Mouse (Mus musculus): Measurements from ENCODE around the gene Gins2.

Gene Gins2

GRCm38 (mm10) chr8:120550937-120551676 is 38.0 kb downstream of the Gins2 start:
- in situ Hi-C loops (cut with MboI, MseI), result loop anchor here in 1 of 2 experiments (25.0 kb wide), 1 partner anchor 989 kb away; the partner anchor contains the start of gene Mbtps1

GRCm38 (mm10) chr8:120550430-120550829 is 38.7 kb downstream of the Gins2 start:
- in situ Hi-C loops (cut with MboI, MseI), result loop anchor here in 1 of 2 experiments (25.0 kb wide), 1 partner anchor 988 kb away; the partner anchor contains the start of gene Mbtps1

DNA sequence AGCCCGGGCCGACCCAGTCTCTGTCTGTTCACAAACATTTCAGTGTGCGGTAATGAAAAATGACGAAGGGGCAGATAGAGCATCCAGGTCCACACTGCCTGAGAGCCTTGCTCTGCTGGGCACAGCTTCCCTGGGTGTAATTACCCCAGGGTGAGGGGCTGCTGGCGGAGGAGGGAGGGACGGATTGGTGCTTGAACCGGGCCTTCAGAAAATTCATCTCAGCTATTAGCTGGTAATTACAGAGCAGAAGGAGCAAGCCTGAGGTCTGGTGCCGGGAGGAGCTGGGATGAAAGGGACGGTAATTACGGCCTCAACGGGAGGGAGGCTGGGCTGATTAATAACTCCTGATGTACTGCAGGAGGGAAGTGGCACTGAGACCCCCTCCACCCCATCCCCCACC is 39.2 kb downstream of the Gins2 start:
- in situ Hi-C loops (cut with MboI, MseI), result loop anchor here in 1 of 2 experiments (25.0 kb wide), 1 partner anchor 988 kb away; the partner anchor contains the start of gene Mbtps1

- in situ Hi-C loops (cut with MboI, MseI), result no loop called here
These were observed 39.7 kb downstream of the Gins2 start for GRCm38 (mm10) chr8:120549321-120549921.

GRCm38 (mm10) chr8:120548313-120548761 is 40.8 kb downstream of the Gins2 start:
- in situ Hi-C loops (cut with MboI, MseI), result no loop called here

DNA sequence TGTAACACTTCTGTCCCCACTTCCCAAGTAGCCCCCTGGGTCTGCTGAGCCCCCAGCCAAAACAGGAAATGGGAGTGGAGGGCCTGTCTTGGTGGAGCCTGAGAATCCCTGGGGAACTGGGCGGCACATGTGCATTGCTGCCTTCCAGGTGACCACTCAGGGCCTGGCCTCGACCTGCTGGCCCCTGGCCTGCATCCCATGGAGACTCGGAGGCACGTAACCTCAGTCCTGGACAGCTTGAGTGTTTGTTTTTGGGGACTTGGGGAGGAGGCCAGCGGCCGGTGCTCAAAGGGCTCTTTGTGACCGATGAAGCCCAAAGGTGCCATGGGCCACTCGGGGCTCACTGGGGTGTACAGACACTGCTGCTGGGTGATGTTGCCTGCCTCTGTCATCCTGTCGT is 41.5 kb downstream of the Gins2 start:
- in situ Hi-C loops (cut with MboI, MseI), result no loop called here

DNA sequence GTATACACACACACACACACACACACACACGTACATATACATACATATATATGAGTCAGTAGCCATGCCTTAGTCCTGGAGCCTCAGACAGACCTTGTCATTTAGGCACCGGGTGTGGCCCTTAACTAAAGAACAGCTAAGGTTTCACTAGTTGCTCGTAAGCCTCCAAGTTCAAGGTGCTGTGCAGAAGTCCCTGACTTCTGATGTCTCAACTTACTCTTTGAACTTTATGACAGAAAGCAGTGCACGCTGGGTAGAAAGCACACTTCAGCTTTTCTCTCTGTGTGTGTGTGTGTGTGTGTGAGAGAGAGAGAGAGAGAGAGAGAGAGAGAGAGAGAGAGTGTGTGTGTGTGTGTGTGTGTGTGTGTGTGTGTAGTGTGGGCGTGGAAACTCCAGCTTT is 44.9 kb downstream of the Gins2 start:
- in situ Hi-C loops (cut with MboI, MseI), result no loop called here

DNA sequence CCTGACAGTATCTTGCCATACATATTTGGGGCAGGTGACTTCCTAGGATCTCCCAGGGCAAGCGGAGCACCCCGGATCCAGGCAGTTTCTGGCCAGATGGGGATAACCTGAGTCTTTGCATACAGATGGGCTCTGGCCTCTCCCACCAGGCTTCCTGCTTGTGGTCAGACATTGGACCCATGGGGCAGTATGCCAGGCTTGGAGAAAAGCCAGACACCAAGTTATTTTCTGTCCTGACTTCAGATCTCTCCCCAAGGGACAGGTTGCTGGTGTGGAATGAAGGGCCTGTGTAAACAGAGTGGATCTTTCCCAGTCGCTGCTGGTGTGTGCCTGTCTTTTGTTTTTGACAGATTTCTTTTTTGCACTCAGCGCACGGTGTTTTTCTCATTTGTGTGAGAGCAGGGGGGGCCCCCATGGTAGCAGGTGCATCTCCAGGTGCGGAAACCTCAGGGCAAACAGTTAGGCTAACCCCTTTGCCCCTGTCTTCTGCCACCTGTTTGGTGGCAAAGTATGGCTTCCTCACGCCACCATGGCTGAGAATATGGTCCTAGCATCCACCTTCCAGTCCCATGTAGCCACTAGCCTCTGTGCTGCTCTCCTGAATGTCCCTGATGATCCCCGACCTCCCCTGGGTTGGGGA is 45.6 kb downstream of the Gins2 start:
- in situ Hi-C loops (cut with MboI, MseI), result no loop called here

DNA sequence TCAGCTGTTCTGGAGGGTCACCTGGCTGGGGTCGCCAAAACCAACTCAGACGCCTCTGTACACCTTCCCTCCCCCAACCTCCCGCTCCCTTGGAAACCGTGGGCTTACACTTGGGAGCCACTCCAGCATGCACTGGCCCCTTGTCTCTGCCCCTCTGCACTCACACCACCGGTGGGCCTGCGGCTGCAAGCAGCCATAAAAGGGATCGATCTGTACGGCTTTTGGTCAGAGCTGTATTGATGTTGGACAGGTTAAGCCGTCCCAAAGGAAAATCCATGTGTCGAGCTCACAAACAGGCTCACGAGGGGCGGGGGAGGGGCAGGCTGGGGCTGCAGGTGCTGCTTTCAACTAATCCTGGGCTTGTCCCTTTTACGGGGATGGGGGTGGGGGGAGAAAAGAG is 46.1 kb downstream of the Gins2 start:
- in situ Hi-C loops (cut with MboI, MseI), result no loop called here

- in situ Hi-C loops (cut with MboI, MseI), result no loop called here
These were observed 49.1 kb downstream of the Gins2 start for GRCm38 (mm10) chr8:120539775-120540625.

GRCm38 (mm10) chr8:120539381-120539774 is 49.7 kb downstream of the Gins2 start:
- in situ Hi-C loops (cut with MboI, MseI), result no loop called here

GRCm38 (mm10) chr8:120538397-120539240 is 50.5 kb downstream of the Gins2 start:
- in situ Hi-C loops (cut with MboI, MseI), result no loop called here

DNA sequence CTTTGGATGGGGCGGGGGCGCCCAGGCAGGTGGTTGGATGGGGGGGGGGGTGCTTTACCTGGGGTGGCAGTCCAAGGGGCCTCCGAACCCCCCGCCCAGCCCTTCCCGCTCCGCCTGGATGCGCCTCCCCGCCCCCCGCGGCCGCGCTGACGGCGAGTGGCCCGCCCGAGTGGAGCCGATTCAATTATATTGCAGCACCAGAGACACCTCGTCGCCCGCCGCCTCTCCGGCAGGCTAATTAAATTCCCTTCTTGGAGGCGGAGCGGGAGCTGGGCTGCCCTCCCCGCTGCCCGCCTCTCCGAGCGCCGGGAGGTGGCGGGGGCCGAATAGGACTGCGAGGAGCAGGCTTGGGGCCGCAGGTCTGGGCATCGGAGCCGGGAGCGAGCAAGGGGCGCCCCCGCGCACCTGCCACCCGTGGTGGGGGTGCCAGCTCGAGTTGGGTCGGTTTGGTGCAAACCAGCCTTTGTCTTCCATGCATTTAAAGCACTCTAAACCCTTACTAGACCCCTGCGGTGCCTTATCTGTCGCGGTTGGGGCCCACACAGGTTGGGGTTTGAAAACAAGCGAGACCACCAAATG is 51.2 kb downstream of the Gins2 start:
- in situ Hi-C loops (cut with MboI, MseI), result no loop called here

- in situ Hi-C loops (cut with MboI, MseI), result no loop called here
These were observed 51.8 kb downstream of the Gins2 start for GRCm38 (mm10) chr8:120537207-120537817.

- in situ Hi-C loops (cut with MboI, MseI), result no loop called here
These were observed 52.5 kb downstream of the Gins2 start for GRCm38 (mm10) chr8:120536306-120537206.

GRCm38 (mm10) chr8:120535452-120536305 is 53.4 kb downstream of the Gins2 start:
- in situ Hi-C loops (cut with MboI, MseI), result no loop called here

DNA sequence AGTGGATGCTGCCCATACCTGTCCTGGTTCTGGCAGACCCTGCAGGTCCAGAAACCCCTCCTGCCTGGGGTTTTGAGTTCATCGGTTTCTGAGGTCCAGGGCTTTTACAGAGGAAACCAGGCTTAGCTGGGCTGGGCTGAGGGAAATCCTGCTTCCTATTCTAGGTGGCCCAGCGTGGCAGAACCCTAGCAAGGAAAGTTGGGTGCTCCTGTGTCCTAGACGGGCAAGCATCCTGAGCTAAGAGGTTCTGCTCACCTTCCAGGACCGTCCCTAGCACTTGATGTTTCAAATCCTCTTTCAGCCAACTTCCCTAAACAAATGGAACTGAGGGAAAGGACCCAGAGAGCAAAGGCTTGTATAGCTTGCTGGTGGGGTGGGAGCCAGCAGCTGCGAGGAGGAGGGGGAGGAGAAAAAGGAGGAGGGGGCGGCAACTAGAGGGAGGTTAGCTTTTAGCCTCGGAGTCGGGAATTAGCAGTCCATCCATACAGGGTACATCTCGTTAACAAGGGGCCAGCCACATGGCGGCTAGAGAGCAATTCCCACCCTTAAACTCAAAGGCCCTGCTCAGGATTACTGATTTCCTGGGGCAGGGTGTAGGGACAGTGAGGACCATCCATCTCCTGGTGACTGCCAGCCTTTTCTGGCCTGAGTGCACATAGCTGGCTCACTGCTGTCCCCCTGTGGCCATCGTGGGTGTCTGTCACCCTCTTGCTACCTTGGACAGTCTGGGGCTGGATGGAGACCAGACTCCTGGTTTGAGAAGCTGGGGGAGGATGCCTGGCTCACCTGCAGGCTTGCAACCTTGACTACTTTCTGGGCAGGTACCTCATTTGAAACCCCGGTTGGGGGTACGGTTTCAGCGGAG is 54.4 kb downstream of the Gins2 start:
- in situ Hi-C loops (cut with MboI, MseI), result no loop called here

All from T-helper 17 cell (primary cell).